Mouse (Mus musculus): Measurements from ENCODE around the gene Exoc6b. TPM values are rescaled to one million over a fixed set of nuclear protein-coding genes. Genes with fewer than 3 reads are reported as not detected.

Exoc6b gene
- polyA plus RNA-seq, 1 experiment, result 11.1 TPM

DNA sequence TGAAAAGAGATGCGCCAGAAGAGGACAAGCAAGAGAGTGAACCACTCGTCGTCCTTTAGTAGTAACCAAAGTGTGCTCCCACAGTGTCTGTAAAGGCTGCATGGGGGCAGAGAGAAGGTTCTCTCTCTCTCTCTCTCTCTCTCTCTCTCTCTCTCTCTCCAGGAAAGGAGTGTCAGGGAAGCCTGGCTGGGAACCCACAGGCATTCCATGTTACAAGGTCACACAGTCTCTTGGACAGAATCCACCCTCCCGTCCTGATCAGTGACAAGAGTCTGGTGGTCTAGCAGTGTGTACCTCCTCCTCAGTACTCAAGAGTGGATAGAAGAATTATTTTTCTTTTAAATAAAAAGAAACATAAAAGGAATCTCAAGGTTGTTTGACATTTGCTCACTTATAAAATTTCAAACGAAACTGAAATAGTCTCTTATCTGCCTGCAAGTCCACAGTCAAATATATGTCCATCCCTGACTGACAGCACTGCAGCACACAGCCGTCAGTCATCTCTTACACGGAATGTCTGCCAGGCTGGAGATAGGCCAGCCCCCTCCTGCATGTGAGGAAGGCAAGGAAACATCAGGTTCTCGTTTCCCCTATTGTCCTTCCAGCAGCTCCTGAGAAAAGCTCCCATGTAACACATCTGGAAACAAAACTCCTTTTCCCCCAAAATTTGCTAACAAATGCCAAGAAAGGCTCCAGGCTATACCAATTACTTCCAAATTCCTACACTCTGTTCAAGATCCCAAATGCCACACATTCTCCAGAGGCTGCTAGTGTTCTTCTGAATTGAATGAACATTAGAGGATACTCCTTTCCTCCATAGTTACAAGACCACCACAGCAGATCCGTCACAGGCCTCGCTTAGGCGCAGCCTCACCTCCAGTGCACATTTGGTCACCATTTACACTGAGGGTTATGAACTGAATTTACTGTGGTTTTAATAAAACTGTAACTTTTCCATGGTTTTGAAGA lies 136.1 kb downstream of the Exoc6b start:
- H3K4me1 ChIP-seq (ENCODE audit: control insufficient read depth, insufficient read depth, insufficient read length, low read length), result 0 out of 2 replicates have a peak, but pooled peaks cover 2% of the 10 kb centered on the region
- no peak overlapping the region for H3K27ac ChIP-seq (replicated peaks; ENCODE audit: low read depth, low read length)
- no peak overlapping the region for H3K4me3 ChIP-seq (ENCODE audit: insufficient read depth, low read depth, low read length)

- H3K4me3 ChIP-seq (ENCODE audit: insufficient read depth, low read depth, low read length), result no peak overlapping the region
- no peak overlapping the region for H3K27ac ChIP-seq (replicated peaks; ENCODE audit: low read depth, low read length)
Measured at GRCm38 (mm10) chr6:84931051-84931450, 138.3 kb downstream of the Exoc6b start.

DNA sequence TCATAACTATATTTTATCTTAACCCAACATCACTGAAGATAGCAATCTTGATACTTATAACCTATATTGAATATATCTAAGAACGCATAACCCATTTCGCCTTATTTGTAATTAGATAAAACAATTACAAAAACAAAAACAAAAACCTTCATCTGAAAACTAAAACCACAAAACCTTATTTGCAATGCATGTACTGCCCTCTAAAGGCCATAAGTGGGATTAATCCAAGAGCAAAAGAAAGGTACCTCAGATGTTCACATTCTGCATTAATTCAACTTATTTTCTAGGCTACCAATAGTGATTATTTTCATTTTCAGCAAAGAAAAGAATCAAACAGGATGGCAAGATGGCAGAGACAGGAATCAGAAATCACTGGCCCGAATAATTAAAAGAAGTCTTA lies 143.2 kb downstream of the Exoc6b start:
- no peaks in the 10 kb centered on the region for H3K4me1 ChIP-seq (ENCODE audit: control insufficient read depth, insufficient read depth, insufficient read length, low read length)
- no peak overlapping the region for H3K4me3 ChIP-seq (ENCODE audit: insufficient read depth, low read depth, low read length)
- H3K27ac ChIP-seq (replicated peaks; ENCODE audit: low read depth, low read length), result no peak overlapping the region

More at GRCm38 (mm10) chr6:84931051-84931450, 138.3 kb downstream of the Exoc6b start:
- 0 out of 2 replicates have a peak, but pooled peaks cover 2% of the 10 kb centered on the region for H3K4me1 ChIP-seq (ENCODE audit: control insufficient read depth, insufficient read depth, insufficient read length, low read length)

DNA sequence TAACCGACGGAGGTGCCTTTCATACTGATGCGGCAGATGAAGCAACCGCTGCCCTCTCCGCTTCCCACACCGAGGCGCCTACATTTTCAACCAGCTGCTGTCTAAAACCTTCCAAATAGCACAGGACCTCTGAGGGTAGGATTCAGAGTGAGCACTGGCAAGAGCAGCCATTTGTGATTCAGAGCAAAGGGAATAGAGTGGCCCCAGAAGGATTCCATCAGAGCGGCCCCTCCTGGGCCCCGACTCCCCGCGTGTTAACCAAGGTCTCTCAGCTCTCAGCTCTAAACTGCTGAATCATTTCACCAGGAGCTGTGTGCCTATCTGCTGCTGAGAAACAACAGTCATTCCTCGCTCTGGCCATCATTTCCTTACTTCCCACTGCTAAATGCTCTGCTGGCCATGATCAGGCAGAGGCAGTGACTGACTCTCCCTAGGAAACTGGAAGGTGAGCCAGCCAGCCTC lies 145.5 kb downstream of the Exoc6b start:
- Histone ChIP-seq H3K4me3 (ENCODE audit: insufficient read depth, low read depth, low read length) (peak overlapping the region; percentile 28; the same call in 1 of the 2 replicates), H3K4me1 (ENCODE audit: control insufficient read depth, insufficient read depth, insufficient read length, low read length) (no peaks in the 10 kb centered on the region), H3K27ac (replicated peaks; ENCODE audit: low read depth, low read length) (0 out of 2 replicates have a peak overlapping the region, but pooled peaks have one; percentile 0)

- no peak overlapping the region for H3K4me3 ChIP-seq (ENCODE audit: insufficient read depth, low read depth, low read length)
- no peak overlapping the region for H3K27ac ChIP-seq (replicated peaks; ENCODE audit: low read depth, low read length)
- H3K4me1 ChIP-seq (ENCODE audit: control insufficient read depth, insufficient read depth, insufficient read length, low read length), result no peaks in the 10 kb centered on the region
Measured at GRCm38 (mm10) chr6:84916291-84916690, 153.0 kb downstream of the Exoc6b start.

GRCm38 (mm10) chr6:84912434-84912833 lies 156.9 kb downstream of the Exoc6b start:
- Histone ChIP-seq H3K4me3 (ENCODE audit: insufficient read depth, low read depth, low read length) (no peak overlapping the region), H3K27ac (replicated peaks; ENCODE audit: low read depth, low read length) (no peak overlapping the region), H3K4me1 (ENCODE audit: control insufficient read depth, insufficient read depth, insufficient read length, low read length) (no peaks in the 10 kb centered on the region)

DNA sequence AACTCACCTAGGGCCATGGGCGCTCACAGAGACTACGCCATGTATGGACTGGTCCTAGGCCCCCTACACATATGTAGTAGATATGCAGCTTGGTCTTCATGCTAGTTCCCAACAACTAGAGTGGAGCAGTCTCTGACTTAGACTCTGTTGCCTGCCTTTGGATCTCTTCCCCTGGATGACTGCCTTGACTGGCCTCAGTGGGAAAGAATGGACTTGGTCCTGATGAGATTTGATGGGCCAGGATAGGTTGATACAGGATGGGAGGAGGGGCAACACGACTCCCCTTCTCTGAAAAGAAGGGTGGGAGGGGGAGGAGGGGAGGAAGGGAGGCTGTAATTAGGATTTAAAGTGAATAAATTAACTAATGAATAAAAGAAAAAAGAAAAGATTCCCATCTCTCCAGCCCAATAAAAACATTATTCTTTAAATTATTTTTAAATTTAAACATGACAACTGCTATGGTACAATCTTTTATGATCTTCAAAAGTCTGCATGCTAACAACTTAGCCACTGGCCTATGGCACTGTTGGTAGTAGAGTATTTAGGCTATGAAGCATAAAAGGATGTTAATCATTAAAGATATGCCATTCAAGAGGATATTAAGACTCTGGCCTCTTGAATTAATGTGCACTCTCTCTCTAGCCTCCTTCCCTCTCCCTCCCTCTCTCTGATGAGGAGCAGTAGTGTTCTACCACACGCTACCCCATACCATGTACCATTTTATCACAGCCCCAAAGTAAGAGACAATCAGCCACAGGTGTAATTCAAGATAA lies 170.1 kb downstream of the Exoc6b start:
- H3K27ac ChIP-seq (replicated peaks; ENCODE audit: low read depth, low read length), result no peak overlapping the region

DNA sequence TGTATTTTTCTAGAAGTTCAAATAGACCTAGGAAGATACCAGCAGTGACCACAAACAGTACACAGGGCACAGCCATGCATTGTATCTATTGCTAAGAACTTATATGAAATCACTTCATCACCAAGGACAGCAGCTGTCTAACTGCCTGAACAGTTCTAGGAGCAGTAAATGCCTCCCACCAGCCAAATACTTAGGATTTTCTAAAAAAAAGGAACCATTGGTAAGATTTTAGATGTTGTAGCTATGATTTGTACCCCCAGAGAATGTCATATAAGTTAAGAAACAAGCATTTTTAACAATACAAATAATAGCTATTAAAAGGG lies 175.6 kb downstream of the Exoc6b start:
- H3K4me1 ChIP-seq (ENCODE audit: control insufficient read depth, insufficient read depth, insufficient read length, low read length), result peaks cover 7% of the 10 kb centered on the region; the same call in 1 of the 2 replicates
- H3K4me3 ChIP-seq (ENCODE audit: insufficient read depth, low read depth, low read length), result no peak overlapping the region
- no peak overlapping the region for H3K27ac ChIP-seq (replicated peaks; ENCODE audit: low read depth, low read length)

More for the DNA sequence above, 170.1 kb downstream of the Exoc6b start:
- Histone ChIP-seq H3K4me3 (ENCODE audit: insufficient read depth, low read depth, low read length) (no peak overlapping the region), H3K4me1 (ENCODE audit: control insufficient read depth, insufficient read depth, insufficient read length, low read length) (no peaks in the 10 kb centered on the region)

DNA sequence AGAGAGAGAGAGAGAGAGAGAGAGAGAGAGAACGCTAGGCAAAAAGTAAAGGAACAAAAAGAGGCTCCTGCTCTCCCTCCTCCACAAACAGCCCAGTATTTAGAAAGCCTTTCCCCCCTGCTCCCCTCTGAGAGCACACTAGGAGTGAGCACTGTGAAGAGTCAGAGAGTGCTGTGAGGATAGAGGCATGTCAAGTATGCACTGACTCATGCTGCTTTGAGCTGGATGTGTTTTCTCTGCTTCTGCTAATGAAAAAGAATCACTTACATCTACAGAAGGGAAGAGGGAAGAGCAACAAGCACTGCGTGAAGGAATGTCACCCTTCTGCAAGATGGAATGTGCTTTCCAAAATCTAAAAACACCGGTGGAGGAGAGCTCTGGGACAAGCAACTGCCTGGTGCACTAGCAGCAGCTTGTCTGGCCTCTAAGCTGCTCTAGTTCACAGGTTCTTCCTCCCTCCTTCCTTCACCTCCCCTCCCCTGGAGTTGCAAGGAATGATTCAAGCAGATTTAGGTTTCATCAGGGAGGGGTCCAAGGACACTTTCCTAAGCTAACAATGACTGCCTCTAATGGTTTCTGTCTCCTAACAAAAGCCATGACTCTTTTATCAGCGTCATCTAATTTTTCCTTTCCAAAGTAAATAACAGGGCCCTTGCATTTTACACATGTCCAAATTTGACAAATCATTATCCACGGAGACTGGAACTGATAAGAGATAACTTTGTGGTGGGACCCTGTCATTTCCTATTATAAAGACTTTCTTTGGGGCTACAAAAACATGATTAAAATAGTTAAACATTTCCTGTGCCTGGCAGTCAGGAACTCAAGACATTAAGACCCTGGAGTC lies 176.2 kb downstream of the Exoc6b start:
- Histone ChIP-seq H3K4me1 (ENCODE audit: control insufficient read depth, insufficient read depth, insufficient read length, low read length) (peaks cover 7% of the 10 kb centered on the region; the same call in 1 of the 2 replicates), H3K27ac (replicated peaks; ENCODE audit: low read depth, low read length) (no peak overlapping the region), H3K4me3 (ENCODE audit: insufficient read depth, low read depth, low read length) (no peak overlapping the region)

DNA sequence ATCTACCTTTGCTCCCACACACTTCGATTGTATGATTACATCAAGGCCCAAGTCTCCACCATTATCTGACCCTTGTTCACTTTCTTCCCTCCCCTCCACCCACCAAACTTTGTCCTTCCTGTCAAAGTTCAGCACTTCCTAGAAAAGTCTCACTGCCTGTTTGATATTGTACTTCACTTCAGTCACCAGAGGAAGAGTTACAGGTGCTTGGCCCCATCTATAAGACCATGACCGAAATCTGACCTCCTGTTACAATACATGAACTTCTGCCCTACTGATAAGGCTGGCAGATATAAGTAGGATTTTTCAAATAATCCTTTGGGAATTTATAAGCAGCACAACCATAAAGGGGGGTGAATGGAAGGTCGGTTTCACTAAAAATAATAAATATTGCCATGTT lies 182.8 kb downstream of the Exoc6b start:
- Histone ChIP-seq H3K27ac (replicated peaks; ENCODE audit: low read depth, low read length) (no peak overlapping the region), H3K4me1 (ENCODE audit: control insufficient read depth, insufficient read depth, insufficient read length, low read length) (peaks cover 2% of the 10 kb centered on the region), H3K4me3 (ENCODE audit: insufficient read depth, low read depth, low read length) (no peak overlapping the region)

DNA sequence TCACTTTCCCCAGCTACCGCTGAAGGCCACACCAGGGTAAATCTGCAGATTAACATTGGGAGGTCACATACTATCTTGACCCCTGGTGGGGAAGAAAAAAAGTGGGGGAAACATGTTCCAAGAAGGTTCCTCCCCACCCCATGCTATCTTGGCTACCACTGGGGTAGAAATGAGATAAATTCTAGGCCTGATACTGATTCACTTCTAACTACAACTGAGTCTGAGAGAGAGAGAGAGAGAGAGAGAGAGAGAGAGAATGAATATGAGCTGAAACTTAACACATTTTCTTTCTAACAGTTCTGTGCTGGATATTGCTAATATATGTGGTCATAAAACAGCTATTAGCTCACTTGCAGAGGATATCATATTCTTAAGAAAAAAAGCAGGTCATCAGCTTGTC lies 184.2 kb downstream of the Exoc6b start:
- no peak overlapping the region for H3K4me3 ChIP-seq (ENCODE audit: insufficient read depth, low read depth, low read length)

GRCm38 (mm10) chr6:84883720-84884119 lies 185.6 kb downstream of the Exoc6b start:
- Histone ChIP-seq H3K27ac (replicated peaks; ENCODE audit: low read depth, low read length) (no peak overlapping the region), H3K4me1 (ENCODE audit: control insufficient read depth, insufficient read depth, insufficient read length, low read length) (peaks cover 2% of the 10 kb centered on the region), H3K4me3 (ENCODE audit: insufficient read depth, low read depth, low read length) (no peak overlapping the region)

More for the DNA sequence above, 184.2 kb downstream of the Exoc6b start:
- Histone ChIP-seq H3K27ac (replicated peaks; ENCODE audit: low read depth, low read length) (no peak overlapping the region), H3K4me1 (ENCODE audit: control insufficient read depth, insufficient read depth, insufficient read length, low read length) (peaks cover 2% of the 10 kb centered on the region)

GRCm38 (mm10) chr6:84882663-84883517 lies 186.4 kb downstream of the Exoc6b start:
- Histone ChIP-seq H3K27ac (replicated peaks; ENCODE audit: low read depth, low read length) (no peak overlapping the region), H3K4me3 (ENCODE audit: insufficient read depth, low read depth, low read length) (no peak overlapping the region)

DNA sequence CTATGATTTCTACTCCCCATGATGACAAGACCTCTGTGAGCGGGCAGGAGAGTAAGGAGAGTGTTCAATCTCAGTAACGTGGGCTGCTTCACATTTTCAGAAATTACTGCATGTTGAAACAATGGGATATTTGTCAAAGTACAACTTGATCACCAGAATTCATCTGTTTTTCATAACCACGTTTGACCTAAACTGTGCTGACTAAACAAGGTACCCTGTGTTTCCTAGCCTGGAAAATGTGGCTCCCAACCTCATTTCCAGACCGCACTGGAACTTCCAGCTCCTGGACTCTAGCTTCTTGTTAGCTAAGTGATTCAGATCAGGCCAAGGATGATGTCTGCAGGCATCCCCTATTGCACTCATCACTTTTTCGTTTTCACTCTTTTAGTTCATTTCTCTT lies 193.4 kb downstream of the Exoc6b start:
- Histone ChIP-seq H3K4me3 (ENCODE audit: insufficient read depth, low read depth, low read length) (no peak overlapping the region), H3K4me1 (ENCODE audit: control insufficient read depth, insufficient read depth, insufficient read length, low read length) (no peaks in the 10 kb centered on the region; the same call in 1 of the 2 replicates), H3K27ac (replicated peaks; ENCODE audit: low read depth, low read length) (no peak overlapping the region)

More at GRCm38 (mm10) chr6:84882663-84883517, 186.4 kb downstream of the Exoc6b start:
- peaks cover 2% of the 10 kb centered on the region for H3K4me1 ChIP-seq (ENCODE audit: control insufficient read depth, insufficient read depth, insufficient read length, low read length)
